Mouse (Mus musculus): ENCODE results near the gene Dbx1. TPM values are rescaled to one million over a fixed set of nuclear protein-coding genes. Genes with fewer than 3 reads are reported as not detected.

The Dbx1 gene
- total RNA-seq, 2 experiments from 2014 or later = not detected

Other genes with a start within 250 kb of the Dbx1 start
- gene Htatip2, start 122.3 kb upstream of the Dbx1 start, total RNA-seq (2021) = 10 to 100 TPM; 14.8 to 15.1 TPM
- gene Prmt3, start 141.5 kb upstream of the Dbx1 start, total RNA-seq (2021) = 10 to 100 TPM; 30.1 to 34.4 TPM

Measured in left cerebral cortex, postnatal 36 days (tissue).